Mouse (Mus musculus) small intestine, adult 2 months (tissue): ENCODE data around the gene Gm11361.

ENCODE experiments used
- CTCF ChIP-seq: fragments of 200-500 bp; IDR thresholded peaks from 2 replicates; pipeline ENCODE4 v1.5.1; 2012; ENCODE audit warnings: low read depth, mild to moderate bottlenecking, control low read depth, inconsistent platforms, low read length, moderate library complexity, mixed read lengths; ENCODE audit not compliant: insufficient replicate concordance, insufficient read length; ENCODE audit errors: extremely low read depth
- POLR2A ChIP-seq: fragments of 200-500 bp; IDR thresholded peaks from 2 replicates; pipeline ENCODE4 v1.6.1; 2012; ENCODE audit warnings: low read depth, mild to moderate bottlenecking, control low read depth, inconsistent platforms, low read length, moderate library complexity

- TF ChIP-seq POLR2A (no peak), CTCF (no peak)
Measured at GRCm38 (mm10) chr13:28287368-28287767, 30.0 kb downstream of the Gm11361 start.
